Mouse (Mus musculus) G1E (cell line): ENCODE results near the gene Fam185a.

Experiments used
- CTCF ChIP-seq: IDR thresholded peaks from 2 replicates; pipeline ENCODE4 v1.5.1; 2012; ENCODE audit warnings: low read depth, low read length, inconsistent platforms, mixed read lengths
- GATA1 ChIP-seq: IDR thresholded peaks from 2 replicates; pipeline ENCODE4 v1.6.1; 2012; ENCODE audit warnings: borderline replicate concordance, low read length, inconsistent platforms, mixed read lengths
- POLR2AphosphoS5 ChIP-seq: IDR thresholded peaks from 2 replicates; pipeline ENCODE4 v1.6.1; 2012; ENCODE audit warnings: low read depth, low read length, inconsistent platforms; ENCODE audit not compliant: insufficient replicate concordance

GRCm38 (mm10) chr5:21496321-21496720, 71.6 kb downstream of the Fam185a start:
- TF ChIP-seq CTCF (no peak), POLR2AphosphoS5 (no peak), GATA1 (no peak)
